Mouse (Mus musculus) intestine, embryonic 14.5 days (tissue): ENCODE measurements around the gene Caap1. TPM values are rescaled to one million over a fixed set of nuclear protein-coding genes. Genes with fewer than 3 reads are reported as not detected.
A peak's percentile ranks its signal among the peaks of the same experiment; 100 is the strongest.

ENCODE experiments used
- ATAC-seq: fragments of 200-750 bp; cut with Nextera tagmentation; replicated peaks from 2 replicates; pipeline ENCODE4 v1.8.0; 2017; ENCODE audit warnings: low read depth, moderate number of reproducible peaks, moderate TSS enrichment, moderate library complexity; ENCODE audit not compliant: low FRiP score, low TSS enrichment
- DNase-seq: peaks from one replicate; pipeline ENCODE4 v3.0.0-alpha.2; 2018; ENCODE audit warnings: low spot score
- H3K27ac ChIP-seq: fragments of 300-500 bp; sonication (generic); 2 replicates; pipeline ENCODE4 v1.5.1; 2014; ENCODE audit warnings: low read depth, mild to moderate bottlenecking, control low read depth
- H3K27me3 ChIP-seq: fragments of 300-500 bp; sonication (generic); replicated peaks from 2 replicates; pipeline ENCODE4 v1.6.1; 2014; ENCODE audit warnings: low read length, control low read depth; ENCODE audit not compliant: control insufficient read depth, insufficient read depth
- H3K36me3 ChIP-seq: fragments of 300-500 bp; sonication (generic); 2 replicates; pipeline ENCODE4 v1.6.1; 2014; ENCODE audit warnings: low read length, control low read depth; ENCODE audit not compliant: control insufficient read depth, insufficient read depth
- H3K4me1 ChIP-seq: fragments of 300-500 bp; sonication (generic); replicated peaks from 2 replicates; pipeline ENCODE4 v1.6.1; 2014; ENCODE audit warnings: low read length, control low read depth, mixed read lengths; ENCODE audit not compliant: control insufficient read depth, insufficient read depth
- H3K4me2 ChIP-seq: fragments of 300-500 bp; sonication (generic); 2 replicates; pipeline ENCODE4 v1.6.1; 2014; ENCODE audit warnings: low read length
- H3K4me3 ChIP-seq: fragments of 300-500 bp; sonication (generic); 2 replicates; pipeline ENCODE4 v1.5.1; 2014; ENCODE audit warnings: low read depth, low read length, control low read depth, mixed read lengths
- H3K9ac ChIP-seq: fragments of 300-500 bp; sonication (generic); 2 replicates; pipeline ENCODE4 v1.6.1; 2014; ENCODE audit warnings: mild to moderate bottlenecking, low read length
- H3K9me3 ChIP-seq: fragments of 300-500 bp; sonication (generic); 2 replicates; pipeline ENCODE4 v1.6.1; 2016; ENCODE audit warnings: low read length, control low read depth; ENCODE audit not compliant: control insufficient read depth
- WGBS: fragments of 180-500 bp; shearing (Covaris S2); extraction: QIAGEN DNeasy Blood & Tissue Kit; methylation state at CpG from one replicate; pipeline ENCODE4 v1.1.7; 2014; 5-methylcytosine and 5-hydroxymethylcytosine counted together
- polyA plus RNA-seq: library from polyadenylated mRNA; unstranded; fragments of >200 nt; fragmentation: Nextera tagmentation; extraction: Ambion mirVana; gene quantifications from 2 replicates; pipeline ENCODE4 v1.2.1, GENCODE M21; 2014

The Caap1 gene
- polyA plus RNA-seq: 17.2 and 19.3 TPM in 2 replicates

GRCm38 (mm10) chr4:94556265-94557054 is at the start of gene Caap1, which contains the start of gene Gm10306:
Caap1 (minus strand) TSS chr4:94556796.
Gm10306 (plus strand) TSS chr4:94556546.
- 2% methylated on average over 73 of the region's 83 CpGs for WGBS
- Histone ChIP-seq H3K9ac (peak within 1 kb of the TSS; percentile 90), H3K27ac (peak within 1 kb of the TSS; percentile 82), H3K36me3 (no peaks in the 10 kb centered on the region), H3K4me2 (peak within 1 kb of the TSS; percentile 75), H3K4me3 (peak within 1 kb of the TSS; percentile 90), H3K4me1 (peaks cover 10% of the 10 kb centered on the region), H3K9me3 (no peaks in the 10 kb centered on the region), H3K27me3 (no peaks in the 10 kb centered on the region)
- DNase-seq: peak; percentile 100
- peak; percentile 97 for ATAC-seq

- Histone ChIP-seq H3K4me2 (no peak overlapping the region), H3K27me3 (no peaks in the 10 kb centered on the region), H3K36me3 (no peaks in the 10 kb centered on the region), H3K27ac (no peak overlapping the region), H3K4me3 (no peak overlapping the region), H3K9me3 (no peaks in the 10 kb centered on the region), H3K4me1 (peaks cover 11% of the 10 kb centered on the region), H3K9ac (no peak overlapping the region)
- ATAC-seq (no peak), DNase-seq (no peak)
- WGBS: 91% methylated on average over 2 of the region's 2 CpGs
These were observed 49.0 kb upstream of the Caap1 start for GRCm38 (mm10) chr4:94605591-94605990.

DNA sequence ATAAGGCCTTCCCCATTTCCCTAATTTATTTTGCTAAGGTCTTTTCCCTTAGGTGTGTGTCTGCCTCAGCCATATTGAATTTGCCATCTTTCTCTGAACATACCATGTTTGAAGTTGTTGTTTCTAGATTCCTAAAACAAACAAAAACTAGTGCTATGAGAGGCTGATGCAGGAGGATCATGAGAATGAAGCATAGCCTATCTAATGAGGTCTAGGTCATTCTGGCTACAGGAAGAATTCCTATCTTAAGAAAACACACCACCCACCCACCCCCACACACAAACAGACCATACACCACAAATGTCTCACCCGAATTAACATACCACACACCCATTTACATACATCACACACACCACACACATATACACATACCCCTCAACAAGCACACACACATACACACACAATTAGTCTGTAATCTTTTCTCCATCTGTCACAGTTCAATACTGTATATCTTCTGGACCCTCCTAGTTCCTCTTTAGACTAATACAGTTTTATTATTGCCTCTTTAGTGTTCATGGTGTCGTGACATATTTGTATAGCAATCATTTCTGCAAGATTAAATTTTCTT is 47.9 kb upstream of the Caap1 start:
- ATAC-seq: no peak
- H3K4me2 ChIP-seq: no peak overlapping the region
- H3K9ac ChIP-seq: no peak overlapping the region
- H3K27me3 ChIP-seq: no peaks in the 10 kb centered on the region
- 88% methylated on average over 2 of the region's 2 CpGs for WGBS
- no peak overlapping the region for H3K27ac ChIP-seq
- no peaks in the 10 kb centered on the region for H3K36me3 ChIP-seq
- DNase-seq: no peak
- H3K9me3 ChIP-seq: no peaks in the 10 kb centered on the region
- H3K4me1 ChIP-seq: peaks cover 11% of the 10 kb centered on the region
- no peak overlapping the region for H3K4me3 ChIP-seq

- H3K27ac ChIP-seq: peak within 1 kb of the TSS; percentile 92
- peak within 1 kb of the TSS; percentile 96 for H3K4me3 ChIP-seq
- H3K9me3 ChIP-seq: no peaks in the 10 kb centered on the region
- no peaks in the 10 kb centered on the region for H3K27me3 ChIP-seq
- H3K36me3 ChIP-seq: no peaks in the 10 kb centered on the region
- peak; percentile 98 for DNase-seq
- peak; percentile 99 for ATAC-seq
- H3K9ac ChIP-seq: peak within 1 kb of the TSS; percentile 95
- H3K4me1 ChIP-seq: peaks cover 11% of the 10 kb centered on the region
- WGBS: under 1% methylated on average over 61 of the region's 61 CpGs
- H3K4me2 ChIP-seq: peak within 1 kb of the TSS; percentile 90
These were observed 46.5 kb upstream of the Caap1 start, which contains the start of gene Plaa for GRCm38 (mm10) chr4:94603031-94603629. Plaa (minus strand) TSS chr4:94603244.

DNA sequence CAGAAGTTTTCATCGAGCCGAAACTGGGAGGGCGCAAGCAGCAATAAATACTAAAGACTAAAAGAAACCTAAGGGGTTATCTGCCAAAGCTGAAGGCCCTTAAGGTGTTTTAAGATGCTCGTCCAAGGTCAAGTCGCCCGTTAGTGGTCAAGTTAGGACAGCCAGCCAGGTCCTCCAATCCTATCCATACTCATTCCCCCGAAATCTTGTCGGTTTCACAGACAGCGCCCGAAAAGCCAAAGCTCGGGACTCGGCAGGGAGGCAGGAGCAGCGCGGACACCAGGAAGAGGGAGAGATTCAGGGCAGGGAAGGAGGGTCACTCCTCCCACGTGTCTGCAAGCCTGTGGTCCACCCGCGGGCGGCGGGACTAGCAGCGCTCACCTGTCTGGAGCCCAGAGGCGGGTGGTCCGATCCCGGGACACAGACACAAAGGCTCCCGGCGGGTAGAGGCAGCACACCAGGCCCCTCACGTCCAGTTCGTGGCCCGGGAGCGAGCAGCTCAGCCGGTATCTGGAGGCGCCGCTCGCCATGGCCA is 46.0 kb upstream of the Caap1 start:
- peak; percentile 91 for DNase-seq

GRCm38 (mm10) chr4:94601395-94601794 is 44.8 kb upstream of the Caap1 start:
- DNase-seq (no peak), ATAC-seq (no peak)
- H3K4me1 ChIP-seq: peaks cover 11% of the 10 kb centered on the region
- H3K9me3 ChIP-seq: no peaks in the 10 kb centered on the region
- peak overlapping the region; percentile 77; the same call in 1 of the 2 replicates for H3K4me2 ChIP-seq
- H3K9ac ChIP-seq: no peak overlapping the region
- H3K27me3 ChIP-seq: no peaks in the 10 kb centered on the region
- 90% methylated on average over 4 of the region's 4 CpGs for WGBS
- no peak overlapping the region for H3K4me3 ChIP-seq
- no peak overlapping the region for H3K27ac ChIP-seq
- no peaks in the 10 kb centered on the region for H3K36me3 ChIP-seq

More for the DNA sequence above, 46.0 kb upstream of the Caap1 start:
- ATAC-seq: no peak; the same call in 1 of the 2 replicates
- WGBS: under 1% methylated on average over 33 of the region's 33 CpGs
- Histone ChIP-seq H3K36me3 (no peaks in the 10 kb centered on the region), H3K4me3 (peak overlapping the region; percentile 96), H3K9me3 (no peaks in the 10 kb centered on the region), H3K27ac (peak overlapping the region; percentile 92), H3K4me2 (peak overlapping the region; percentile 77), H3K9ac (peak overlapping the region; percentile 95), H3K4me1 (peaks cover 11% of the 10 kb centered on the region), H3K27me3 (no peaks in the 10 kb centered on the region)

DNA sequence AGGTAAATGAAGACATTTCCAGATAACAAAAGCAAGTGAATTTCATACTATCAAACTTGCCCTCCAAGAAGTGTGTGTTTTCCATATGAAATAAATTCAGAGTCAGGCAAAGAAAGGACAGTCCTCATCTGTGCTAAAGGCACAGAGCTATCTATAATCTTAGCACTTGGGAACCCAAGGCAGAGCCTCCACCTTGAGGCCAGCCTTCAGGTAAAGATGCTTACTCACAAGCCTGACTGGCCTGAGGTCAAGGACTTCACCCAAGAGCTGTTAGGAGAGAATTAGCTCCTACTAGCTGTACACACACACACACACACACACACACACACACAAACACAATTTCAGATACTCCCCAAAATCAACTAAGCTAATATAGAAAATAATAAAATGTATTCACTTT is 36.1 kb upstream of the Caap1 start:
- H3K9ac ChIP-seq: no peak overlapping the region
- H3K27me3 ChIP-seq: no peaks in the 10 kb centered on the region
- 0 out of 2 replicates have a peak, but pooled peaks cover under 1% of the 10 kb centered on the region for H3K36me3 ChIP-seq
- no peak overlapping the region for H3K4me3 ChIP-seq
- no peaks in the 10 kb centered on the region for H3K4me1 ChIP-seq
- no peak overlapping the region for H3K4me2 ChIP-seq
- H3K9me3 ChIP-seq: no peaks in the 10 kb centered on the region
- H3K27ac ChIP-seq: no peak overlapping the region
- ATAC-seq (no peak), DNase-seq (no peak)

DNA sequence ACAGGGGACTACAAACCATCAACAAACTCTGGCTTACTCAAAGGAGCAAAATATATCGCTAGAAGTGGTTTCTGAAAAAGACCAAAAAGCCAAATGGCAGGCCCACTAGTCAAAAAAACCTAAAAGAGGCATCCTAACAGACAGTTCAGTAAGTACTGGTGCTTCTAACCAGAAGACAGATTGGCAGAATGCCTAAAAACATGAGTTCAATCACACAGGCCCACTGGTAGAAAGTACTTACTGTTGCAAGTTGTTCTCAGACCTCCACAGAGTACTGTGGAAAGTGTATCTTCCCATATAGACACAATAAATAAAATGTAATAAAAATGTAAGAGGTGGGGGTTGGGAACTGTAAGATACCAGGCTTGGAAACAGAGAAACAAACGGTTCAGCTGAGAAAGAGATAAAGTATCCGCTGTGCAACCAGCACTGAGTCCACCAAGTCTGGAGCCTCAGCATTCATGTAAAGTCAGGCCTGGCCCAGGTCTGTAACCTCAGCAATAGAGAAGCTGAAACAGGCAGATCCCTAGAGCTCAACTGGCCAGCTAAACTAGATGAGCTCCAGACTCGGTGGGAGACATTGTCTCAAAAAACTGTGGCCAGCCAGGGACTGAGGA is 35.3 kb upstream of the Caap1 start:
- H3K27me3 ChIP-seq: no peaks in the 10 kb centered on the region

More for the DNA sequence above, 35.3 kb upstream of the Caap1 start:
- H3K9me3 ChIP-seq: no peaks in the 10 kb centered on the region
- no peak overlapping the region for H3K27ac ChIP-seq
- WGBS: 76% methylated on average over 4 of the region's 4 CpGs
- ATAC-seq (no peak), DNase-seq (no peak)
- peaks cover 6% of the 10 kb centered on the region; the same call in 1 of the 2 replicates for H3K36me3 ChIP-seq
- no peak overlapping the region for H3K4me2 ChIP-seq
- H3K4me1 ChIP-seq: no peaks in the 10 kb centered on the region
- no peak overlapping the region for H3K9ac ChIP-seq
- H3K4me3 ChIP-seq: no peak overlapping the region
